Mouse (Mus musculus): ENCODE measurements around the gene Cdca3. TPM values are rescaled to one million over a fixed set of nuclear protein-coding genes. Genes with fewer than 3 reads are reported as not detected.

Gene Cdca3
- 129 and 138 TPM in 2 replicates for polyA plus RNA-seq (2015; fragmentation: Nextera tagmentation; extraction: Ambion mirVana)

DNA sequence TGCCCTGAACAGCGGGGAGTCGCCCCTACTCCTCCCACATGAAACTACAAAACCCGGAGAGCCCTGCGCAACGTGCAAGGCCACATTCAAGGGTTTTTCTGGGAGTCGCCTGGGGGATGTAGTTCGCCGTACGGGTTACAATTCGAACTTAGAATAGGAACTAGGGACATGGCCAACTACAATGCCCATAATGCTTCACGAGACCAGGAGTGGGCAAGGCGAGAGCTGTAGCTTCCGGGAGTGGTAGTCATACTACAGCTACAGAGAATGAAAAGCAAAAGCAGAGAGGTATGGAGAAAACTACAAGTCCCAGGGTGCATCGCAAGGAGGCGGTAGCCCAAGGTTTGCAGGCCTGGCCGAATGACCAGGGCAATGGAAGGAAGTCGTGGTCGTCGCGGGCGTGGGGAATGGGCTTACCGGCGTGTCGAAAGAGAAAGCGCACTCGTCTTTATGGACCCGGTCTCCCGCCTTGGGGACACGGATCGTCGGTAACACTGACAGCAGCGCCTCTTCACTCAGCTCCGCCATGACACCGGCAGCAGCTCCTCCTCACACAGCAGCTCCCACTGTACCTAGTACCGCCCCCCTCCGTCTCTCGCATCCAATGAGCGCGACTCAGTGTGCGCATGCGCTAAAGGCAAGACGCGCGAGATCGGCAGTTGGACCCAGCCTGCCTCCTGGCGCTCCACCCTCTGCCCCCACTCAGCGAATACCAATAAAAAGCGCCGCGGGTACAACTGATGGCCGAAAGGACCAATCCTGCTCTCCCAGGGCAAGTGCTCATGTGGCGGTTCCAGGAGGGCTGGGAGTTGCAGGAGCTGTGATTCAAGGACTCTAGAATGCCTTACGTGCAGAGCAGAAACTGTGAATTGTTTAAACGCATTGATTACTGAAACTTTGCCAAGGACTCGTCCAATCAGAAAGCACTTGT is at the start of gene Cdca3, which contains the start of gene Usp5:
Gene Cdca3, plus strand, starts transcription at position 680 of the 931 bp plus-strand sequence.
Gene Usp5, minus strand, starts transcription at position 617 of the 931 bp plus-strand sequence.
- Histone ChIP-seq H3K4me3 (replicated peaks; ENCODE audit: low read length) (peak within 1 kb of the TSS; percentile 68), H3K4me2 (ENCODE audit: low read depth, low read length) (peak within 1 kb of the TSS; percentile 88), H3K9ac (ENCODE audit: low read length) (peak within 1 kb of the TSS; percentile 82), H3K36me3 (ENCODE audit: control insufficient read depth, insufficient read depth, low read length) (peaks cover 13% of the 10 kb centered on the region), H3K4me1 (ENCODE audit: control insufficient read depth, insufficient read depth, low read length) (peaks cover 16% of the 10 kb centered on the region), H3K9me3 (replicated peaks; ENCODE audit: control insufficient read depth, low read length) (no peaks in the 10 kb centered on the region), H3K27me3 (ENCODE audit: control insufficient read depth, insufficient read depth, low read length) (no peaks in the 10 kb centered on the region), H3K27ac (ENCODE audit: low read length) (peak within 1 kb of the TSS; percentile 98)
- ATAC-seq (ENCODE audit: insufficient read depth, low FRiP score): peak; percentile 94
- WGBS: under 1% methylated on average over 55 of the region's 55 CpGs

DNA sequence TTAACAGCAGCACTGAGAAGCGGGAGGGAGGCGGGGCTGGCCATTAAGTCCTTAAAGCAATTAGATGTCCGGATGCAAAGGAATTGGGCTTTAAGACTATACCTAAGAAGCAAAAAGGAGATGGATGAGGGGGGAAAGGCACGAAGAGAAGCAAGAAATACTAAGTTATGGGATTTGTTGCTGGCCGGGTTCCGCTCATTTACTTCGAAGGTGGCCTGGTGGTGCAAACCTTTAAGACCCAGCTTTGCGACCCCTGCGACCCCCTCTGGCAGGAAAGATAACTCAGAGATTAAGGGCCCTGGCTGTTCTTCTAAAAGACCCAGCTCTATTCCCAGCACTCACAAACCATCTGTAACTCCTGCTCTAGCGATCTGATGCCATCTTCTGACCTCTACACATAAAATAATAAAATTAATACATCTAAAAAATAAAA is 49.3 kb upstream of the Cdca3 start:
- peaks cover 10% of the 10 kb centered on the region for H3K27me3 ChIP-seq (ENCODE audit: control insufficient read depth, insufficient read depth, low read length)
- H3K4me3 ChIP-seq (replicated peaks; ENCODE audit: low read length): peak overlapping the region; percentile 43
- no peaks in the 10 kb centered on the region for H3K36me3 ChIP-seq (ENCODE audit: control insufficient read depth, insufficient read depth, low read length)
- H3K4me2 ChIP-seq (ENCODE audit: low read depth, low read length): peak overlapping the region; percentile 55
- WGBS: 8% methylated on average over 10 of the region's 10 CpGs
- no peaks in the 10 kb centered on the region for H3K9me3 ChIP-seq (replicated peaks; ENCODE audit: control insufficient read depth, low read length)
- peaks cover 14% of the 10 kb centered on the region; the same call in 1 of the 2 replicates for H3K4me1 ChIP-seq (ENCODE audit: control insufficient read depth, insufficient read depth, low read length)
- peak overlapping the region; percentile 7; the same call in 1 of the 2 replicates for H3K9ac ChIP-seq (ENCODE audit: low read length)
- H3K27ac ChIP-seq (ENCODE audit: low read length): no peak overlapping the region
- ATAC-seq (ENCODE audit: insufficient read depth, low FRiP score): no peak

DNA sequence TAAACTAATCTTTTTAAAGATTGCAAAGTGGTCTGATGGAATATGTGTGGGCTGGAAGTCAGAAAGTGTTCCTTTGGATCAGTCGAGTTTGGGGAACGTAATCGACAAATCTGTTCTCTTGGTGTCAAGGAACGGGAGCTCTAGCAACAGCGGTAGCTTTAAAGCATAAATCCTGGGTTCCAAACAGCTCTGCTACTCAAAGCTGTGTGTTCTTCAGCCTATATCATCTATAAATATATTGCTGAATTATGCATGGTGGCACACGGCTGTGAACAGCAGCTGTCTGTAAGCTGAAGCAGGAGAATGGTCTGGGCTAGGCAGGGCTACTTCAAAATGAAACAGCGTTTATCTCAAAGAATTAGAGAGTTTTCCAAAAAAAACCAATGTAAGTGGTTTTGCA is 48.4 kb upstream of the Cdca3 start:
- no peak overlapping the region for H3K4me3 ChIP-seq (replicated peaks; ENCODE audit: low read length)
- WGBS: 81% methylated on average over 7 of the region's 7 CpGs
- no peaks in the 10 kb centered on the region for H3K36me3 ChIP-seq (ENCODE audit: control insufficient read depth, insufficient read depth, low read length)
- H3K9me3 ChIP-seq (replicated peaks; ENCODE audit: control insufficient read depth, low read length): no peaks in the 10 kb centered on the region
- H3K9ac ChIP-seq (ENCODE audit: low read length): no peak overlapping the region
- H3K4me2 ChIP-seq (ENCODE audit: low read depth, low read length): no peak overlapping the region
- peaks cover 14% of the 10 kb centered on the region; the same call in 1 of the 2 replicates for H3K4me1 ChIP-seq (ENCODE audit: control insufficient read depth, insufficient read depth, low read length)
- H3K27me3 ChIP-seq (ENCODE audit: control insufficient read depth, insufficient read depth, low read length): peaks cover 10% of the 10 kb centered on the region
- H3K27ac ChIP-seq (ENCODE audit: low read length): no peak overlapping the region
- no peak for ATAC-seq (ENCODE audit: insufficient read depth, low FRiP score)

DNA sequence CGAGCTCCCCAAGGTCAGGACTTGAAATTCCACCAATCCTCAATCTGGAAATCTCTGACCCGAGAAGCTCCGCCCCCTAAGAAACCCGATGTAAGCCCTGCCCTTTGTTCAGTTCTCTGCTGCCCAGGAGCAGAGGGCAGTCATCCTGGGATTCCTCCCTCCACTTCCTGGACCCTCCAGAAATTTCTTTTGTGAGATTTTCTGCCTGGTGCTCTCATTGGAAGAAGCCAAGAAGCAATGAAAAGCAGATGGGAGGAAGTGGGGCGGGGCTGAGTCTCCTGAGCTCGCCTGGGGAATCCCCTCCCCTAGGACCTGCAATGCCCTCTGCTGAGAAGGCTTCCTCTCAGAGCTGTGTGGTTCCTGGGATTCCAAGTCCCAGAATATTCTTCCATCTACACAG is 46.9 kb upstream of the Cdca3 start:
- no peak for ATAC-seq (ENCODE audit: insufficient read depth, low FRiP score)
- Histone ChIP-seq H3K9me3 (replicated peaks; ENCODE audit: control insufficient read depth, low read length) (no peaks in the 10 kb centered on the region), H3K36me3 (ENCODE audit: control insufficient read depth, insufficient read depth, low read length) (no peaks in the 10 kb centered on the region), H3K27me3 (ENCODE audit: control insufficient read depth, insufficient read depth, low read length) (peaks cover 10% of the 10 kb centered on the region), H3K4me3 (replicated peaks; ENCODE audit: low read length) (peak overlapping the region; percentile 29), H3K4me2 (ENCODE audit: low read depth, low read length) (peak overlapping the region; percentile 42), H3K9ac (ENCODE audit: low read length) (peak overlapping the region; percentile 23; the same call in 1 of the 2 replicates), H3K27ac (ENCODE audit: low read length) (no peak overlapping the region), H3K4me1 (ENCODE audit: control insufficient read depth, insufficient read depth, low read length) (peaks cover 14% of the 10 kb centered on the region; the same call in 1 of the 2 replicates)
- WGBS: 19% methylated on average over 6 of the region's 6 CpGs

DNA sequence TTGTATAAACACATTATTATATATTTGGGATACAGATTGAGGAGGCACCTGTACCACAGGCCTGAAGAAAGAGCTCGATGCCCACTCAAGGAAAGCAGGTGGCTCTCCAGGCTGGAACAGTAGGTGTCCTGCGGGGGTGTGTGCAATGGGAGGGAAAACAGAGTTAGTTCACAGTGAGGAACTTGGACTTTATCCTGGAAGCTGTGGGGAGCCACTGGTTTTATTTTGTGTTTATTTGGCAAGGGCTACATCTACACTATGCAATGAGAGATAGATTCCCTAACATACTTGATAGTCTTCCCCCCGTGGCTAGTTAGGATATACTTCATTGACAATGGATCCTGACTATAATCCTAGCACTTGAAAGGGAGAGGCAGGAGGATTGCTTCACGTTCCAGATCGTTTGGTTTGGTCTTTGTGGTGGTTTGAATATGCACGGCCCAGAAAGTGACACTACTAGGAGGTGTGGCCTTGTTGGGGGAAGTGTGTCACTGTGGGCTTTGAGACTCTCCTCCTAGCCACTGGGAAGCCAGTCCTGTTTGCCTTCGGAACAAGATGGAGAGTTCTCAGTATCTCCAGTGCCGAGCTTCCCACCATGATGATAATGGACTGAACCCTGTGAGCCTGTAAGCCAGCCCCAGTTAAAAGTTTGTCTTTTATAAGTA is 42.5 kb upstream of the Cdca3 start:
- Histone ChIP-seq H3K9ac (ENCODE audit: low read length) (no peak overlapping the region), H3K4me1 (ENCODE audit: control insufficient read depth, insufficient read depth, low read length) (peaks cover 5% of the 10 kb centered on the region; the same call in 1 of the 2 replicates), H3K9me3 (replicated peaks; ENCODE audit: control insufficient read depth, low read length) (no peaks in the 10 kb centered on the region), H3K36me3 (ENCODE audit: control insufficient read depth, insufficient read depth, low read length) (no peaks in the 10 kb centered on the region), H3K4me2 (ENCODE audit: low read depth, low read length) (no peak overlapping the region), H3K27me3 (ENCODE audit: control insufficient read depth, insufficient read depth, low read length) (no peaks in the 10 kb centered on the region), H3K4me3 (replicated peaks; ENCODE audit: low read length) (no peak overlapping the region), H3K27ac (ENCODE audit: low read length) (no peak overlapping the region)
- ATAC-seq (ENCODE audit: insufficient read depth, low FRiP score): no peak
- WGBS: 52% methylated on average over 8 of the region's 8 CpGs

DNA sequence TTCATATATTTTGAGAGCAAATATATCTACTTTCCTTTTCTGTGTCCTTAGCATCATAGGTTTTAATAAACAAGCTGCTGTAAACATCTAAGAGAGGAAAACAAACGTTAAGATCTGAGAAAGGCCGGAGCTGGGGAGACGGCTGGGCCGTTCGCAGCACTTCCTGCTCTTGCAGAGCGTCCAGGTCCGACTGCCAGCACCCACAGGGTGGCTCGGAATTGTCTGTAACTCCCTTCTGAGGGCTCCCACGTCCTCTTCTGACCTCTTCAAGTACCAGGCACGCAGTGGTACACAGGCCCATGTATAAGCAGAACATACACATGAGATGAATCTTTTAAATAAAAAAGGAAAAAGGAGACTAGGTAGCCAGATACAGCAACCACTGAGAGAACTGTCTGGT is 41.6 kb upstream of the Cdca3 start:
- Histone ChIP-seq H3K9ac (ENCODE audit: low read length) (no peak overlapping the region), H3K4me2 (ENCODE audit: low read depth, low read length) (no peak overlapping the region), H3K9me3 (replicated peaks; ENCODE audit: control insufficient read depth, low read length) (no peaks in the 10 kb centered on the region), H3K36me3 (ENCODE audit: control insufficient read depth, insufficient read depth, low read length) (no peaks in the 10 kb centered on the region), H3K4me1 (ENCODE audit: control insufficient read depth, insufficient read depth, low read length) (peaks cover under 1% of the 10 kb centered on the region; the same call in 1 of the 2 replicates), H3K4me3 (replicated peaks; ENCODE audit: low read length) (no peak overlapping the region), H3K27me3 (ENCODE audit: control insufficient read depth, insufficient read depth, low read length) (no peaks in the 10 kb centered on the region), H3K27ac (ENCODE audit: low read length) (no peak overlapping the region)
- 67% methylated on average over 10 of the region's 10 CpGs for WGBS
- no peak for ATAC-seq (ENCODE audit: insufficient read depth, low FRiP score)

DNA sequence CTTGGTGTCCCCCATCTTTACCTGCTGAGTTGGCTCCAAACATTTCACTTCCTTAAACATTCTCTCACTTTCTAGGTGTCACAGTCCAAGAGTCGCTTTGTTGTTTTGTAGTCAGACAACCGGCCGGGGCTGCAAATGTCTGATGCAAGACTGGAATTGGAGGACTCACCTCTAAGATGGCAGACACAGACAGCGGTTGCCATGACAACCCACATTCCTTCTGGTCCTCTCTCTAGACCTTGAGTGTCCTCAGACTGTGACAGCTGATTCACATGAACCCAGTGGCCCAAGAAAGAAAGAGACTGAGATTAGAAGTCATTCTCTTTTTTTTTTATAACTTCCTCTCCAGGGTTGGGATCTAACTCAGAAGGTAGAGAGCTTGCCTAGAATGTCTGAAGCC is 39.8 kb upstream of the Cdca3 start:
- Histone ChIP-seq H3K36me3 (ENCODE audit: control insufficient read depth, insufficient read depth, low read length) (no peaks in the 10 kb centered on the region), H3K4me3 (replicated peaks; ENCODE audit: low read length) (no peak overlapping the region), H3K9me3 (replicated peaks; ENCODE audit: control insufficient read depth, low read length) (no peaks in the 10 kb centered on the region), H3K9ac (ENCODE audit: low read length) (no peak overlapping the region), H3K27me3 (ENCODE audit: control insufficient read depth, insufficient read depth, low read length) (no peaks in the 10 kb centered on the region), H3K4me2 (ENCODE audit: low read depth, low read length) (no peak overlapping the region), H3K4me1 (ENCODE audit: control insufficient read depth, insufficient read depth, low read length) (no peaks in the 10 kb centered on the region), H3K27ac (ENCODE audit: low read length) (no peak overlapping the region)
- ATAC-seq (ENCODE audit: insufficient read depth, low FRiP score): no peak
- 81% methylated on average over 4 of the region's 4 CpGs for WGBS

DNA sequence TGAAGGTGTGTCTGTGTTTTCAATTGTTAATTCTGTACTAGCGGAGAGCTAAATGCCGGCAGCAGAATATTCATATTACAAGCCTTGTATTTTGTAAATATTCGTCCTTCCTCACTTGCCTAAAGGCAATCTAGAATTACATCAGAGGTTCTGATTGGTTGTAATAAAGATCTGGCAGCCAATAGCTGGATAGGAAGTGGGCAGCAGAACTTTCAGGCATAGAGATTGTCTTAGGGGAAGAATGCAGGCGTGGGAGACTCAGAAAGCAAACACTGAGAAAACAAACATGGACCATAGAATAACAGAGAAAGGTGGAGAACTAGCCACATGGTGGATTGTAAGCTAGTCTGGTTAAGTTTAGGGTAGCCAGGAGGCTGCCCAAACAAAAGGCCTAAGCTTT is 39.2 kb upstream of the Cdca3 start:
- no peak overlapping the region for H3K9ac ChIP-seq (ENCODE audit: low read length)
- H3K27me3 ChIP-seq (ENCODE audit: control insufficient read depth, insufficient read depth, low read length): no peaks in the 10 kb centered on the region
- no peaks in the 10 kb centered on the region for H3K9me3 ChIP-seq (replicated peaks; ENCODE audit: control insufficient read depth, low read length)
- H3K4me3 ChIP-seq (replicated peaks; ENCODE audit: low read length): no peak overlapping the region
- 40% methylated on average over 4 of the region's 4 CpGs for WGBS
- H3K27ac ChIP-seq (ENCODE audit: low read length): peak overlapping the region; percentile 33; the same call in 1 of the 2 replicates
- H3K4me1 ChIP-seq (ENCODE audit: control insufficient read depth, insufficient read depth, low read length): no peaks in the 10 kb centered on the region
- no peaks in the 10 kb centered on the region for H3K36me3 ChIP-seq (ENCODE audit: control insufficient read depth, insufficient read depth, low read length)
- no peak overlapping the region for H3K4me2 ChIP-seq (ENCODE audit: low read depth, low read length)
- peak; percentile 29; the same call in 1 of the 2 replicates for ATAC-seq (ENCODE audit: insufficient read depth, low FRiP score)

DNA sequence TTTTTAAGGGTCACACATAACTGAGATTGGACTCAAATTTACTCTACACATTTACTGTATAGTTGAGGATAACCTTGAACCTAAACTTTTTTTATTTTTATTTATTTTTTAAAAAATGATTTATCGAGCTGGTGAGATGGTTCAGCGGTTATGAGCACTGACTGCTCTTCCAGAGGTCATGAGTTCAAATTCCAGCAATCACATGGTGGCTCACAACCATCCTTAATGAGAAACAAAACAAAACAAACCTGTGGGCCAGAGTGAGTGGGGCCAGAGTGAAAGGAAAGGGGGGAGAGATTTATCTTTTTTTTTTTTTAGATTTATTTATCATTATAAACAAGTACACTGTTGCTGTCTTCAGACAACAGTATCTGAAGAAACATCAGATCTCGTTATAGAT is 37.4 kb upstream of the Cdca3 start:
- H3K4me3 ChIP-seq (replicated peaks; ENCODE audit: low read length): no peak overlapping the region
- H3K36me3 ChIP-seq (ENCODE audit: control insufficient read depth, insufficient read depth, low read length): no peaks in the 10 kb centered on the region
- no peaks in the 10 kb centered on the region for H3K27me3 ChIP-seq (ENCODE audit: control insufficient read depth, insufficient read depth, low read length)
- WGBS: 78% methylated on average over 3 of the region's 3 CpGs
- no peak for ATAC-seq (ENCODE audit: insufficient read depth, low FRiP score)
- H3K27ac ChIP-seq (ENCODE audit: low read length): no peak overlapping the region
- H3K9me3 ChIP-seq (replicated peaks; ENCODE audit: control insufficient read depth, low read length): no peaks in the 10 kb centered on the region
- H3K4me2 ChIP-seq (ENCODE audit: low read depth, low read length): no peak overlapping the region
- H3K9ac ChIP-seq (ENCODE audit: low read length): no peak overlapping the region
- no peaks in the 10 kb centered on the region for H3K4me1 ChIP-seq (ENCODE audit: control insufficient read depth, insufficient read depth, low read length)

Data from stomach, embryonic 16.5 days (tissue).